Mouse (Mus musculus): ENCODE data around the gene Kcnk5.

Gene Kcnk5

DNA sequence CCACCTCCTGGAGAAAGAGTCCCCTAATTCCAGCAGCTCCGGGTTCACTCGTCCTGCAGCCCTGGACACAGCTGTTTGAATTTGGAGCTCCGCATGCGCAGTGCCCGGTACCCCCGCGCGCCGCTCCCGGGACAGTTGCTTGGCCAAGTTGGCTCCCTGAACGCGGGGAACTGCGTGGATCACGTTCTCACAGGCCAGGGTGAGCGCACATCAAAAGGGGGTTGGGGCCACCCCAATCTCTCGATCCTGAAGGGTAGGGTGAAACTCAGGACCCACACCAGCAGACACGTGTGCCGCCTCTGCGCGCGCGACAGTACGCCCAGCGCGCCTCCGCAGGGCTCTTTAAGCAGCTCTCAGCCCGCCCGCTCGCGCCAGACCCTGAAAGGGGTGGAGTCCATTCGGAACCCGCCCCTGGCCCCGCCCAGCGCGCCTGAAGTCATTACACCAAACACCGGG lies at the start of gene Kcnk5:
Kcnk5 (minus strand) TSS at position 344 of the 456 bp plus-strand sequence.
- no peak for DNase-seq (ENCODE audit: low spot score)

DNA sequence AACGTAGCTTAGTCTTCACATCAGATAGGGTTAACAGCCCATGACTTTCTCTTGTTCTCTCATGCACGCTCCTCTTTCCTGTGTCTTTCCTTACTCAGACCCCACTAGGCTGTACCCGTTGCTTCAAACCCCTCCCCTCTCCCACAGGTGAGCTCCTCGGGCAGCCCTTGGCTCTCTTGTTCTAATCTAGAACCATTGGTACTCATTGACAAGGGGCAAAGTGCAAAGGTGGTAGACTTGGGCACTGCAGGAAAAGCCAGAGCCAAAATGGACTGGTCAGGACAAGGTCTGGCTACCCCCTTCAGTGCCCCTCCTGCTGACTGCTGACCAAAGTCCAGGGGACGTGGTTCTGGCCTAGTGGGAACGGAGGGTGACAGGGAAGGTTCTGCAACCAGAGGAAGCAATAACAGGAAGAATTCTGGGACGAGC lies 48.5 kb upstream of the Kcnk5 start:
- DNase-seq (ENCODE audit: low spot score), result no peak

DNA sequence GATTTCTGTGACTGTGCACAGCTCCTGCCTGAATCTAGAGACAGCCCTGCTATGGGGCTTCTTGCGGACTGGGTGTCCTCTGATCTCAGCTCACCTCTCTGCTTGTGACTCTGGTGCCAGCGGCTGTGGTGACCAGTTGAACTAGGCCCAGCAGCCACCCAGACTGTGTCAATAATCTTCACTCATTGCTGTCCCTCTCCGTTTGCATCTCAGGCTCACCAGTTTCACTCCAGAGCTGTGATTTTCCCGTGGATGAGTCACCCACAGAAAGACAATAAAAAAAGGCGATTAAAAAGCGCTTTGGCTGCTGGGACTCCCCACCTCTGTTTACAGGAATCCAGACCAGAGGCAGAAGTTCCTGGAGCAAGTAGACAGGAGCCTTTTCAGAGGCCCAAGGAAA lies 47.8 kb upstream of the Kcnk5 start:
- no peak for DNase-seq (ENCODE audit: low spot score)

DNA sequence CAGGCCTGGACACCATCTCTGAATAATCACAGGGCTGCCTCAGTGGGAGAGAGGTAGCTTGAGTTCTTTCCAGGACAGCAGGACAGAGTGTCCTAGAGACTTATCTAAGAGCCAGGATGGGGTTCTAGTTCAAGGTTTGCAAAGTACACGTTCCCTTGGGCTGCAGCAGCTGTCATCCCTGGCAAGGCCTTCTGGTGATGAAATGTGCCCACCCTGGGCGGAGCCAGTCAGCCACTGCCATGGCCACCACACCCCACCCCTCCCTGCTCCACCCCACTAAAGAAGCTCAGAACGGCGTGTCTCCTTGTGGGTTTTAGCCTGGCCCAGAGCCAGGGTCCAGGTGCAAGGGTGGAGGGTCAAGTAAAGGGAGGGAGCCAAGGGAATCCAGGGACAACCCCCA lies 46.7 kb upstream of the Kcnk5 start:
- DNase-seq (ENCODE audit: low spot score), result no peak

DNA sequence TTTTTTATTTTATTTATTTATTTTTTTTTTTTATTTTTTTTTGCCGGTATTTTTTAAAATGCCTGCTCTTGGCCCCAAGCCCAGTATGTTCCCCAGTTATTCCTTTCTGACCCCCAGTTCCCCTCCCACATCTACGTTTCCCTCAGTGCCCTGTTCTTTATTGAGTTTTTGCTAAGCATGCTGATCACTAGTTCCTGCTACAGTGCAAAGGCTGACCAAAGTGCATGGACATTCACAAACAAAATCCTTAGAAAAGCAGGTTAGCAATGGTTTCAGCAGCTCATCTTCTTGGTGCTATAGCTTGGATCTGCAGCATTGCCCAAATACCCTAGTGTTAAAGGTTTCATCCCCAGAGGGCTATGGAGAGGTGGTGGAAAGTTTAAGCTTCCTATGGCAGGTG lies 45.4 kb upstream of the Kcnk5 start:
- DNase-seq (ENCODE audit: low spot score), result no peak

DNA sequence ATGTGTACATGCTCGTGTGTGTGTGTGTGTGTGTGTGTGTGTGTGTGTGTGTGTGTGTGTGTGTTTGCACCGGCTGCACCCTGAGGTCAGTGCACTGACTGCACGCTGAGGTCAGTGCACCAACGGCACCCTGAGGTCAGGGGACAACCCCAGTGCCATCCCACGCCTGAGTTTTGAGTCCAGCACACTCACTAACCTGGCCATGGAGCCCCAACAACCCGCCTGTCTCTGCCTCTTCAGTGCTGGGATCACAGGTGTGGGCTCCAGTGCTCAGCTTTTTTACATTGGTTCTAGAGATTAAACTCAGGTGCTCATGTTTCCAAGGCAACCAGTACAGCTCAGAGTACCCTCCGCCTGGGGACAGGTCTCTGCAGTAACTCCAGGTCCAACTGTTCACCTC lies 44.9 kb upstream of the Kcnk5 start:
- no peak for DNase-seq (ENCODE audit: low spot score)

DNA sequence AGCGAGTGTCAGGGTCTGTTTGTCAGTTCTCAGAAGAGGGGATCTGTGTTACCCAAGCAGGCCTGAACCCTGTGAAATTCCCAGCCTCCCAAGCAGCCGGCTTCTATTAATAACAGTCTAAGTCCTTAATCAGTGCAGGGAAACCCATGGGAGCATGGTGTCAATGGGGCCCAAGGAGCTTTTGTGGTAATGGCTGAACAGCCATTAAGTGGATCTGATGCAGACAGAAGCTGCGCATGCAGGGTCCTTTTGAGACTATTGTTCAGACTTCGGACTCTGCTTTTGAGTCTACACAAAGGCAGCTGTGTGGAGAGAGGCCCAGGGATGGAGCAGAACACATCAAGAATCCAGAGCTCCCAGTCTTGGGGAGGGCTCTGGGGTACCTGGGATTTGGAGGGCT lies 43.9 kb upstream of the Kcnk5 start:
- DNase-seq (ENCODE audit: low spot score), result no peak

DNA sequence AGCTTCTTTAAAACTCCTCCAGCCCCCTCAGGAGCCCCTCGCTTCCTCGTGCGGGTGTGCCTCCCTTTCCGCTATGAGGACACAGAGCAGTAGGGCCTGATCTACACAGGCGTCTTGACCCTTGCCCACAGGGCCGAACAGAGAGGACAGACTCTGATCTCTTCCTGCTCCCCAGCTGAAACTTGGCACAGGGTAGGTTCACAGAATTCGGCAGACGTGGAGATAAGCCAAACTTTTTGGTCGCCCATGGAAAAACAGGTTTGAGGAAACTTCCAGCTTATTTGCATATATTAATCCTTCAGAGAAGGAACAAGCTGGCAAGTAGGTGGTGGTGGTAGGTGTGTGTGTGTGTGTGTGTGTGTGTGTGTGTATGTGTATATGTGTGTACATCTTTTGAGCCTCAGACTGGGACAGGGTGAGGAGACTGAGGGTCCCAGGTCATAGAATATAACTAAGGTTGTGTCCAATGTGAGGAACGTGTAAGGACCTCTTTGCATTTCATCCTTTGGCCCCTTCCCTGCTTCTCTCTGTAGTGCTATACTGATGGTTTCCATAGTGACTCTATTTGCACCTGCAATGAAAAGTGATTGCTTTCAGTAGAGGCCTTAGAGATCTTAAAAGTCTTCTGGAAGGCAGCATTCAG lies 43.1 kb upstream of the Kcnk5 start:
- no peak for DNase-seq (ENCODE audit: low spot score)

DNA sequence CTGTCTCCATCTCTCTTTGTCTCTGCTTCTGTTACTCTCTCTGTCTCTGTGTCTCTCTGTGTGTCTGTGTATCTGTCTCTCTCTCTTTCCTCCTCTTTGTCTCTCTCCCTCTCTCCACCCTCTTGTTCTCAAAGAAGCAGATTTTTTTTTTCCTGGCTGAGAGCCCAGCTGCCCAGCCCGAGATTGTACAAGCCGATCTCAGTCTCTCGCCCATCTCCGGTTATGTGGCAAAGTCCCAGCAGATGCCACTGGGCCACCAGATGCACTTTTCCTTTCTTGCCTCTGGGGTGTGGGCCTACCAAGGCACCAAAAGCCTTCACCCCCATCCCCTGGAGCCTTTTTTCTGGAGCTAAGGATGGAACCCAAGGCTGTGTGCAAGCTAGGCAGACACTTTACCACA lies 42.6 kb upstream of the Kcnk5 start:
- DNase-seq (ENCODE audit: low spot score), result no peak

DNA sequence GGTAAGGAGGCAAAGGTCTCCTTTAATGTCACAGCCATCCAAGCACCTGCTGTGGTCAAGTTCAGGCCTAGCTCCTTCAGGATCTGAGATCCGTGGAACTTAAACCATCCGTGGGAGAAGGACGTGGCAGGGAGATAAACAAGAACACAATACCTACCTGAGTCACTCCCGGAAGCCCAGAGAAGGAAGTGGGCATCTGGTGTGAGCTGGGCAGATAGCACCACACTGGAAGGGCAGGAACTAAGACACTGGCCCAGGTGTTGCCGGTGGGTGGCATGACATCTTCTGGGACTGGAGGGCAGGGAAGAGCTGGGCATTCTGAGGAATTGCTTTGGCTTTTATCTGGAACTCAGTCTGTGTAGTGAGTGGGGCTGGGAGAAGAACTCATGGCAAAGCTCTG lies 41.6 kb upstream of the Kcnk5 start:
- no peak for DNase-seq (ENCODE audit: low spot score)

DNA sequence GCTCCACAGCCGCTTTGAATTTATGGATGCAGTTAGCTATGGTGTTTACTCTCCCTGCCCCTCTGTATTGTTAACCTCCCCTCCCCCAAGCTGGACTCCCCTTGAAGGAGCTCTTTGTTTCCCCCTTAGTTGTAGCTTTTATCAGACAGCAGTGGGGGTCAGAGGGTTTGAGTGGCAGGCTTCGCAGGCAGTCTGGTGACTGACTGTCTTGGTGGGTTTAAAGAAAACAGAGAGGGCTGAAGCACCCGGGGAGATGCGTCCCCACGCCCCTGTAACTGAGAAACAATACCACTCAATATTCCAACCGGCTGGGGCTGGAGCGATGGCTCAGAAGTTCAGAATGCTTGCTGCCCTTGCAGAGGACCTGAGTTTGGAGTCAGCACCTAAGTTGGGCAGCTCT lies 39.5 kb upstream of the Kcnk5 start:
- no peak for DNase-seq (ENCODE audit: low spot score)

DNA sequence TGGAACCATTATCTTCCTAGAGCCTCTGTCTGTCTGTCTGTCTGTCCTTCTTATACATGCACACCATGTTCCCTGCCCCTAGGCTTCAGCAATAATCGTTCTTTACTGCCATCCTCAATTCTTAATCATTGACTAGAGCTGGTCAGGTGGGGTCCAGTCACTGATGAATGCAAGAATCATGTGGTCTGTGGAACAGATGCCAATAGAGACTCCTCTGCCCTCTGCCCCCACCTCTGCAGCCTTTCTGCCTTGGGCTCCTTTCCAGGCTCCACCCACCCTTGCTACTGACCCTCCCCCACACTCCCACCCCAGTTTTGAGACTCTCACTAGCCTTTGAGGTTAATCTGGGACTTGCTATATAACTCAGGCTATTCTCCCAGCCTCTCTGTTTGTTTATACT lies 38.2 kb upstream of the Kcnk5 start:
- no peak for DNase-seq (ENCODE audit: low spot score)

DNA sequence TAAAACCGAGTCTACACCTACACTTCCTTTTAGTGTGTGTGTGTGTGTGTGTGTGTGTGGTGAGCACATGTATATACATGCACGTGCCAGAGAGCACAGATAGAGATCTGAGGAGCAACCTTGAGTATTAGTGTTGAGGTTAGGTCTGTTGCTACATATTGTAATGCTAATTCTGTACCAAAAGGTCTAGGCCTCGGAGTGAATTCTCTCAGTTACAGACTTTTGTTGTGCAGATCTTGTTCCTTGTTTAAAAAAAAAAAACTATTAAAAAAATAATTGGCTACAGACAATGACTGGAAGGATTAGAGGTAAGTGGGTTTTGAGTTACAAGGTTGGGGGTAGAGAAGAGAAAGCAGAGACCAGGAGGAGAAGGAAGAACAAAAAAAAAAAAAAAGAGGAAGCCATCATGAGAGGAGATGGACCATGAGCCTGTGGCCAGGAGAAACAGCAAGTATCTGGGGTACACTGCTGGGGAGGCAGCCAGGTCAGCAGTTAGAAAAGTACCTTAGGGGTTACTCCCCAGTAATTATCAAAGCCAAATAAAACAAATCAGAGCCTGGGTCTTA lies 35.8 kb upstream of the Kcnk5 start:
- no peak for DNase-seq (ENCODE audit: low spot score)

DNA sequence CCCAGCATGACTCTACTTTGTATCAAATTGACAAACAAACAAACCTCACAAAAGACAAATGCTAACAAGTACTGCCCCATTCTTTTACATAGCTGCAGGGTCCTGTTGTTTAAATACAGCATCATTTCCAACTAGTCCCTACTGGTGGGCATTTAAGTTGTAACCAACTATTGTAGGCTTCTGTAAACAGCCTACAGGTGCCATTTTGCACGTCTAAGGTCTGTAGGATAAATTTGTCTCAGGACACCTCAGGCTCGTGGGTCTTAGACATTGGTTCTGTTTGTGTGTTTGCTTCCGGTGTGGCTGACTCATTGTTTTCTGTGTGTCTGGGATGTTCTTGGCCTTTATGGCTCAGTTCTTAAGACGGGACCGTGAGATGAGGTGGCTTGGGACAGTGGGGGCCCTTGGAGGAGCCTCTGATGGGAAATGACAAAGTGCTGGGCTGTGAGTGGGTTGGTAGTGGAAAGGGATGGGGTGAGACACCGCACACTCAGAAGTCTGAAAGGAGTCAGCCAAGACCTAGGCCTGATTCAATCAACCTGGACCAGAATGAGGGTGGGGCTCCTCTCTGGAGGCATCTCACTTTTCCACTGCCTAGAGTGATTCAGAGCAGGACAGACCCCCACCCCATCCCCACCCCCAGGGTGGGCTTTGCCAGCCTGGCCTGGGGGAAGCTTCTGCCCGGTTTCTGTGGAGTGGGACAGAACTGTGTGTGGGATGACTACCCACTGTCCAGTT lies 35.1 kb upstream of the Kcnk5 start:
- no peak for DNase-seq (ENCODE audit: low spot score)

DNA sequence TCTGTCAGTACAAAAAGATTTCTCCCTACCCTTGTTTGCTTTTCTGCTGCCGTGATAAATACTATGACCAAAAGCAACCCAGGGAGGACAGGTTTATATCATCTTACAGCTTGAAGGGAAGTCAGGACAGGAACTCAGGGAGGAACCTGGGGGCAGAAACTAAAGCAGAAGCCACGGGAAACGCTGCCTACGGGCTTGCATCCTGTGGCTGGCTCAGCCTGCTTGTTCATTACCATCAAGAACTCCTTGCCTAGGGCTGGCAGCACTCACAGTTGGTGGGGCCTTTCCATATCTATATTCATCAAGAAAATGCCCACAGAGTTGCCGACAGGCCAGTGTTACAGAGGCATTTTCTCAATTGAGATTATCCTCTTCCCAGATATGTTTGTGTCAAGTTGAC lies 34.2 kb upstream of the Kcnk5 start:
- DNase-seq (ENCODE audit: low spot score), result no peak

DNA sequence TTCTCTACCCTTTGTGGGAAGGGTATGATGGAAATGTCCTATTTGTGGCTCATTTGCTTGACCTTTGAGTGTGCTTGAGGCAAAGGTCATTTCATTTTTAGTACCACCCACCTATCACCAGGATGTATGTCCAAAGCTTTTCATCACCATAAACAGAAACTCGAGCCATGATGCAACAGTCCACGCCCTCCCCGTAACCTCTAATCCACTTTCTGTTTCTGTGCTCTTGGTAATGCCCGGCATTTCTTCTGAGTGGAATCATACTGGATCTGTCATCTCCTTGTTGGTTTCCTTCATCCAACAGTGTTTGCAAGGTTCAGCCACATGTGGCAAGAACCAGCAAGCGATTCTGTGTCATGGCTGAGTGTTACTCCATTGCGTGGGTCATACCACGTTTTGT lies 32.5 kb upstream of the Kcnk5 start:
- no peak for DNase-seq (ENCODE audit: low spot score)

DNA sequence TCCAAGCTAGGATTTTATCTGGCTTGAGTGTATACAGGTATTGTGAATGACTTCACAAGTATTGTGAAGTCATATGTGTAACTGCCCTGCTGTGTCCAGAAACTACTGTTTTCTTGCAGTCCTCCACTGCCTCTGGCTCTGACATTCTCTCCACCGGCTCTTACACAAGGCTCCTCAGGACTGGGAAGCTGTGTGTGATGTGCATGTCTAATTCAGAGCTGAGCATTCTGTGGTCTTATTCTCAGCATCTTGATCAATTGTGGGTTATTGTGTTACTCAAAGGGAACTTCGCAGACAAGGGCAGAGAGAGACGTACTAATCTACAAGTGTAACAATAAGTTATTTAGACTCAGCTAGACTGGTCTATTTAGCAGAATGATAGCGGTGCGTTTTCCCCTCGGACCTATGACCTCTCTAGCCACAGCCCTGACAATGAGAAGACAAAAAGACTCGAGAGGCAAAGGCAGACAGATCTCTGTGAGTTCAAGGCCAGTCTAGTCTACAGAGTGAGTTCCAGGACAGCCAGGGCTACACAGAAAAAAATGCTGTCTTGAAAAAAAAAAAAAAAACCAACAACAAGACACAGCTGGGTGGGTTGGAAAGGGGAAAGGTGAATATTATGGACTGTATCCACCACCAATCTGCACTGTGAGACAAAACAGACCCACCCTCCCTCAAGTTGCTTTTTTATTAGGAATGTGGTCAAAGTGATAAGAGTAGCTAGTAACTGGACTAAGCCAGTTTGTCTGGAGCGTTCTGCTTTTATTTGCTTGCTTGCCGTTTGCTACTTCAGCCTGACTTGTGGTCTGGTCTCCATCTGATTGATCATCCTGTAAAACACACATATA lies 30.4 kb upstream of the Kcnk5 start:
- no peak for DNase-seq (ENCODE audit: low spot score)

DNA sequence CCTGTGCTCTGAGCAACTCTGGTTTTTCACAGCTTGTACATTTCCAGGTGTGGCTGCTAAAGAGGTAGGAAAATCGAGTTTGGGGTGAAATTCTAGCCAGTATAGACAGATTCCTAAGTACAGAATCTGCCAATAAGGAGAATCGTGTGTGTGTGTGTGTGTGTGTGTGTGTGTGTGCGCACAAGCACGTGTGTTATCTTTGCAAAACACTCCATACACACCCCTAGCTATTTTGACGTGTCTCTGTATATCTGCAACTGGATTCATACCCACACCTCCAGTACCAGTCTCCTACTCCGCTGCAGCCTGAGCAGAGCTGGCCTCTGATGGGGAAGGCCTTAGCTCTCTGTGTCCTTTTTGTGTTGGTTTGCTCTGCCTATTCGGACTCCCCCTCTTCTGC lies 28.3 kb upstream of the Kcnk5 start:
- DNase-seq (ENCODE audit: low spot score), result no peak

DNA sequence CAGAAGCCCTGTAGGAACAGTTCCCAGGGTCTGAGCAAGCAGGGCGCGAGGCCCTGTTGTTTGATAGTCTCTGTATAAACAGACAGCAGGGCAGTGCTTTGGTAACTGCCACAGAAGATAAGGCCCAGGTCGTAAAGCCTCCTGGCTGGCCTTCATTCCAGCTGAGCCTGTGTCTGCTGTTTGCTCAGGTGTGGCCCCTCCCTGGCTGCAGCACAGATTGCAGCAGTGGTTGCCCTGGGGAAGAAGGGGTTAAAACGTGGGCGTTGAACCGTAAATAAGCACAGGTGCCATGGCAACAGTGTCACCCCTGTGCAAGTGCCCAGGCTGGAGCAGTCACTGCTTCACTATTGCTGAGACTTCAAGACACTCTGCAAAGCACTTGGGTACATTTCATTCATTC lies 26.8 kb upstream of the Kcnk5 start:
- DNase-seq (ENCODE audit: low spot score), result no peak

DNA sequence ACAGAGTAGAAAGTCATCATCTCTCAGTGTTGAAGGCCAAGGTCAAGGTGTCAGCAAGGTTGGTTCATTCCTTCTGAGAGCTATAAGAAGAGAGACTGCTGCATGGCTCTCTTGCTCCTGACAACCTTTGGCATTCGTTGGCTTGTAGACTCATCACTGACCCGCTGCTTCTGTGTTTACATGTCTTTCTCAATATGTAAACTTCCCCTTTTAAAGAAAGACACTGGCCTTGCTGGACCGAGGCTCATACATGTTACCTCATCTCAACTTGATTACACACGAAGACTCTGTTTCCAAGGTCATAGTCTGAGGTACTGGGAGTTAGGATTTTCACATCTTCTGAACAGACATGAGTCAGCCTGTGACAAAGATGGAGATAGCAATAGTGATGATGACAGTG lies 24.1 kb upstream of the Kcnk5 start:
- DNase-seq (ENCODE audit: low spot score), result no peak

DNA sequence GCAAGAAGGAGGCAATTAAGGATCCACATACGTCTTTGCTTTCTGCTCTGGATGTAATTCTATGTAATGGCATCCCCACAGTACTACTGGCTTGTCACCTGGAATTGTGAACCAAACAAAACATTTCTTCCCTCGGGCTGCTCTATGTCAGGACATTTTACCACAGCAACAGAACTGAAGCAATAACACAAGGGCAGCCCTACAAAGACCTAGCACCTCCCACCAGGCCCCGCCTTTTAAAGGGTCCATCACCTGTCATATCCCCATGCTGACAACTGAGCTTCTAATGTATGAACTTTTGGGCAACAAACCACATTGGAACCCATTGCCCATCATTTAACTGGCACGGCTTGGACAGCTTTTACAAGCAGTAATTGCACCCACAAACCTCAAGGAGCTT lies 21.7 kb upstream of the Kcnk5 start:
- DNase-seq (ENCODE audit: low spot score), result no peak

DNA sequence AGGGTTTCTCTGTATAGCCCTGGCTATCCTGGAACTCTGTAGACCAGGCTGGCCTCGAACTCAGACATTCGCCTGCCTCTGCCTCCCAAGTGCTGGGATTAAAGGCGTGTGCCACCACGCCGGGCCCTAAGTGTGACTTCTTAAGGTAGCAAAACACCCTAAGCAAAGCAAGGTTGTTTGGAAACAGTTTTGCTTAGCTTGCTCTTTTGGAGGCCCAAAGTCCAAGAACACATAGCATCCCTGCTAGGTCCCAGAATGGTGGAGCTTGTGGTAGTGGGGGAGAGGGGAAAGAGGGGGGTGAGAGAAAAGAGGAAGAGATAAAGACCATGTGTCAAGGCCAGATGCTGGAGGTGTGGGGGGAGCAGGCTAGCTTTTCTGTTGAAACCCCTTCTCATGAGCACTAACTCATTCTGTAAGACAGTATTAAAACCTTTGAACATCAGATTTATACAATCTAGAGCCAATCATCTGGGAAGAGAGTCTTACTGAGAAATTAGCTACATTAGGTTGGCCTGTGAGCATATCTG lies 21.1 kb upstream of the Kcnk5 start:
- no peak for DNase-seq (ENCODE audit: low spot score)
